Mouse (Mus musculus) right cerebral cortex, postnatal 4 days (tissue): Measurements from ENCODE around the gene Ahsg.

Experiments used
- DNase-seq: peaks from one replicate; pipeline ENCODE4 v3.0.0-alpha.2; 2022

Gene Ahsg

DNA sequence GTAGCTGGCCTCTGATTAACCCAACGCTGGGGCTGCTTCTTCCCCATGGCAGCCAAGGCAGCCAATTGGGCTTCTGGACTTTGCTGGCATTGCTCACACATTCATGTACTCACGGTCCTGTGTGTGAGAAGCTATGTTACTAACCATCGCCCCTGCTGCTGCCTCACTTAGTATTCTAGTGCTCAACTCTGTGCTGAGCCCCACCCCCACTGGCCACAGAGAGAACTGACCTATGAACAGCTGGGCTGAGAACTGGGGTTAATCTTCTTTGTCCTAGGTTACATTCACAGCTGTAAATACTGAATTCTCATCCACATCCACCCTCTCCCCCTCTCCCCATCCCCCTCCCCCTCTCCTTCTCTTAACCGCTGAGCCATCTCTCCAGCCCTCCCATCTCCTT lies 2.2 kb upstream of the Ahsg start:
- no peak for DNase-seq

DNA sequence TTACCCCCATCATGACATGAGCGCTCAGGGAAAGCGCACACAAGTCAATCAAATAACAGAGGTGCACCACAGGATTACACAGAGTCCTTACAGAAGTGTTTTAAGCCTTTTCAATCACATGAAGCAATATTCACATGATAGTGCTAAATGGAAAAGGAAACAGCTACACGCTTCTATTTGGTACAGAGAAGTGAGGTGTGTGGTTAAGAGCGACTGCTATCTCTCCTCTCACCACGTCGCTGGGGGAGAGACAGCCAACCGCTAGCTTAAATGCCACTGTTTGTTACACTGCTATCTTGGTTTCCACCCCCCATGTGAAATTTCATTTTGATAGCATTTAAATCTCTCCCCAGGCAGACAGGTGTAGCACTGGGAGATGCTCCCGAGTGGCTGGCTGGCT lies 1.4 kb upstream of the Ahsg start:
- no peak for DNase-seq

DNA sequence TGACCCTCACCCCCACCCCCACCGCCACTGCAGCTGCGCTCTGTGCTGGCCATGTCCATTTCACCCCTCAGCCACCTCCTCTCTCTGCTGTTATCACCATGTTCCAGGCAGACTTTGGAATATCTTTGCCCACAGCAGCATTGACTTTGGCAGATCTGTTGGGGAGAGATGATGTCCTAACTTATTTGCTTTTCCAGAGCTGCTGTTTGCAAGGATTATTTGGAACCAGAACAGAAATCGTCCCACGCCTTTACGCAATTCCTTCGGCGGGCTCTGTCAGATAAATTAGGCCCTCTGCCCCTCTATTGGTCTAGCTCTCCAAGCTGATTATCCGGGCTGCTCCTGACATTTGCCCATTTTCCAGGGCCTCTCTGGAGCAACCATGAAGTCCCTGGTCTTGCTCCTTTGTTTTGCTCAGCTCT lies 667 bp downstream of the Ahsg start:
- DNase-seq, result no peak

DNA sequence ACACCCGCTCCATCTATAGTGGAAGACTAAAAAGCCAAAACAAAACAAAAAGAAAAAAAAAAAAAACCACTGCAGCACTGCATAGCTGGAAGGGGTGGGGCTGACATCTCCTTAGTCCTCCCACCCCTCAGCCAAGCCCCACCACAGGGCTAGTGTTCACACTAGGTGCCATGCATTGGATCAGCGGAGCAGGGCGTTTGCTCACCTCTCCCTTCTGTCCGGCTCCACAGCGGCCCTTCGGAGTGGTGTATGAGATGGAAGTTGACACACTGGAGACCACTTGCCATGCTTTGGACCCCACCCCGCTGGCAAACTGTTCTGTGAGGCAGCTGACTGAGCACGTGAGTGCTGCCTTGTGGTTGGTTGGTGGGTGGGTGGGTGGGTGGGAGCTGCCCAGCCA lies 3.0 kb downstream of the Ahsg start:
- no peak for DNase-seq

DNA sequence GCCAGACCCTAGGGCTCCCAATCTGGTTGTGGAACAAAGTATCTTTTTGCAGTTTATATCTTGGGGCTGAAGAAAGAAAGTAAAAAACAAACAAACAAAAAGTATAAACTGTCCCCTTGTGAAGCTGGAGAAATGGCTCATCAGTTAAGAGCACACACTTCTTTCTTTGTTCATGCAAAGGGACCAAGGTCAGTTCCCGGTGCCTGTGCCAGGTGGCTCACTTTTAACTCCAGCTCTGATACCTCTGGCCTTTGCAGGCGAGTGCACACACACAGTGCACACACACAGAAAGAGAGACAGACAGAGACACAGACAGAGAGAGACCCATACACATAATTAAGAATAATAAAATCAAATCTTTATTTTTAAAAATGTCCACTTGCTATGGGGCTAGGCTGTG lies 5.5 kb downstream of the Ahsg start:
- DNase-seq, result no peak

DNA sequence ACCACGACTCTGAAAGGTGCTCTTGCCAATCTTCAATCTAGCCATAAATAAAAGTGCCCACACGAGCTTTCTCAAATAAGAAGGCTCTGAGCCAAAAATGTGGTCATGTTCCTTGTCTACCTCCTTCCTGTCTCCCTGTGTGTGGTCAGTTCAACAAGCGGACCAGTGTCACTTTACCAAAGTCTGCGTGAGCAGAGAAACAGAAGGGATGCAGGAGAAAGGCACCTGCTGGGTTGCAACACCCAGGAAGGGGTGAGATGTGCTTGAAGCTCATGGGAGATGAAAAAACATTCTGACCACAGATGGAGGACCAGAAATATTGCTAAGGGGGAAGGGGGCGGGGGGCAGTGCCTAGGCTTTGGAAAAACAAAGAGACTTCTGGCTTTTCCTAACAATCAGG lies 8.3 kb downstream of the Ahsg start:
- DNase-seq, result no peak

DNA sequence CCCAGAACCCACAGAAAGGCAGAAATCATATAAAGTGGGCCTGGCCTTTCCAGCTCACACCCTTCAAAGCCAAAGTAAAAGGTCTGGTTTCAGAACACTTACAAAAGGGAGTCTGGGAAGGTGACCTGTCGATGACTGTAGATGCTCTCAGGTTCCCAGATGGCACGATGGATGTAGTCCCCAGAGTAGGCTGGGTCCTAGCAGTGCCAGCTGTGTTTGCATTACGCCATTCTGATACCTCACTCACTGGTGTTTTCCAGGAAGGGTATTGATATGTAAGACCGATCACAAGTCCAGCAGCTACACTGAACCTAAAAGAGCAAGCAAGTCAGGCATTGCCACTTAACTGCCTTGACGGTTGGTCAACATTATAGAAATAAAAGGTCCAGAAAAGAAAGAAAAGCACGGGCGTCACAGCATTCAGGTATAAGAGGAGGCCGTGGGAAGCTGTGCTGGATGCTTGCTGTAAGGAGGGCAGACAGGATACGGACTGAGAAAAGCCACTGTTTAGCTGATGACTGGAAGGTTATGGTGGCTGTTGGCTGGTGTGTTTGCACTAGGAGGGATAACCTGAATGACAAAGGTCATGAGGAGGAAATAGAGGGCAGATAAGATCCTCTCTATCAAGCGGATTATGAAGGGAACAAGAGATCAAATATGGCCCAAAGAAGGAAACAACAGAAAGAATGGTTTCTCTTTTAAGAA lies 8.9 kb downstream of the Ahsg start:
- DNase-seq, result no peak

DNA sequence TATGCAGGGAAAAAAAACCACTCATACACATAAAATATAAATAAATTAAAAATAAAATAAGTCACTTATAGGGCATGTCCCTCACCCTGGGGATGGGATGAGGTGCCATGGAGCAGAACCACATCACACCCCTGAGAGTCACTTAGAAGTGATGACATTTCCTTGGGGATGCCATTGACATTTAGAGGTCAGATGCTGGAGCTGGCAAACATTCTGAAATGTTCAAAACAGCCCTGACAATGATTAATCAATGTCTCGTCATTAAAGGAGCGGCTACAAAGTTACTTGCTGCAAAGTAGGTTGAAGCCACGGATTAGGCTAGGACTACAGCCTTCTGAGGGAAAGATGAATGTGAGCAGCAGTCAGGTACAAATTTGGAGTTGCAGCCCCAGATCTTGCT lies 10.2 kb downstream of the Ahsg start:
- DNase-seq, result no peak

DNA sequence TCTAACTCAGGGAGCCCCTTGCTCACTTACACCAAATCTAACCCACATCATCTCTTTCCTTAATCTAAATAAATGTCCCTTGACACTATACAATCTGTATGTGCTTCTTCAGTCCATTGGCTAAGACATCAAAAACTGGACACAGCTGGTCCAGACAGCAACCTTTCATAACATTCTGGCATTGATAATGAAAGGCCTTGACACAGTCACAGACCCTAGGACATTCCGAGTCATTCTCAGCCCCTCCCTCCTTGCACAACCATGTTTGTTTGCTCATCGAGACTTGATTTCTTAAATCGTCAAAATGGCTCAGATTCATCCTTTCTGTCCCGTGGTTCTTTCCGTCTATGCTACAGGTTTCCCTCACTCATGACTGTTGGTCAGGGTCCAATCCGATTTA lies 18.2 kb downstream of the Ahsg start:
- DNase-seq, result no peak

DNA sequence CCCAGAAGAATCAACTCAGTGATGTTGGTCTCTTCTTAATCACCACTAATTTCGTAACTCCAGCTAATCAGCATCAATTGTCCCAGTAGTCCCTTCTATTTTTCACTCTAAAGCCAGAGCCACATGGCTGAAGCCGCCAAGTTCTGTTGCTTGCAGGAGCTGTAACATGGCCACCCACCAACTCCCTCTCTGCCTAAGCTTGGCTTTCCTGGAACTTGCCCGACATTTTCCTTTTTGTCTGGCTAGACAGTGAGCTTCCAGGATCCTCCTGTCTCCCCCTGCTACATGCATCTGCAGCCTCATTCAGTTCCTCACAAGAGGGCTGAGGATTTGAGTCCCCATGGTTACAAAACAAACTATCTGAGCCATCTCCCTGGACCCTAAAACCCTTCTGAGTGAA lies 20.9 kb downstream of the Ahsg start:
- no peak for DNase-seq

DNA sequence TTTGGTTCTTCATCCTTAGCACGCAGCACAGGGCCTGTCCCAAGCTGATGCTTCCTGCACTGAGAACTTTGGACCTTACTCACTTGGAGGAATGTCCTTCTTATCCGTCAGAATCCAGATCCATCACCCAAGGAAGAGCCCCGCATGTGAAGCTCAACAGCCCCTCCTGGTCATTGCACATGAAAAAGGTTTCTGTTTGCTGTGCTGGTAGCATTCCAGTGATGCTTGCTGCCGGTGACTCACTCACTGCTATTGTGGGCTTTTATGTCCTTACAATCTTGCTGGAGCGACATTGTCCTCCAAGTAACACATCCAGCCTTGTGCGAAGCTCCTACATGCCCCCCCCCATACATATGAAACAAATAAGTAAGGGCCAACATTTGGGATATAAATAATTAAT lies 21.8 kb downstream of the Ahsg start:
- no peak for DNase-seq

DNA sequence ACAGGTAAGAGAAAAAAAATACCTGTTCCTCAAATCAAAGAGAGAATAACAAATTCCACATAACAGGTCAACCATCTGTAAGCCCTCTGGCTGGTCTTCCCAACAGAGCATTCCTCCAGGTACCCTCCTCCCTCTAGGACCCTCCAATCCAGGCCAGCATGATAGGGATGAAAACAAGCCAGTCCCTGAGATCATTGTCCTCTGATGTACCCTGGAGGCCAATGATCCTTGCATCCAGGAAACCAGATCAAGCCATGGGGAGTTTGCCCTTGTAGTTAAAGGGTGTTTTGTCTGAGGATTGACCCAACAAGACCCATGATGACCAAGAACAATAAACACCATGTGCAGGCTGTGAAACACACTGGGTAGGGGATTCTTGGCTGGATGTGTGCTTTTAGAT lies 23.2 kb downstream of the Ahsg start:
- no peak for DNase-seq

DNA sequence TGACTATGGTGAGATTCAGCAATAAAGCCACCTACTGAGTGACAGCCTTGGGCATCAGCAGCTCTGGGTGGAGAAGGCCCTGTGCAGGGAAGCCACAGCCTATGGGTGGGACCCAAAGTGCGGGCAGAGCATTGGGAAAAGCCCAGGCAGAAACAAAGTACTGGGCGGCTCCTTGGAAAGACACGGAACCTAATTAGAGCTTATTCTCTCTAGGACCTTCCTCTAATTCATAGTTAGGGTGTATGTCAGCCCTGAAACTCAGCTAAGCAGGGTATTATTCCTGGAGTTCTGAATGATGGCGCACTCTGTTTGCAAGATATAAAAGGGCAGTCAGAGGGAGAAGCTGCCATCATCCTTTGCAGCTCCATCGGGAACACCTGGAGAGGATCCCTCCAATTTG lies 27.0 kb downstream of the Ahsg start, which contains the start of gene Fetub:
Fetub (plus strand) TSS at position 301 of the 400 bp plus-strand sequence.
- DNase-seq, result no peak

DNA sequence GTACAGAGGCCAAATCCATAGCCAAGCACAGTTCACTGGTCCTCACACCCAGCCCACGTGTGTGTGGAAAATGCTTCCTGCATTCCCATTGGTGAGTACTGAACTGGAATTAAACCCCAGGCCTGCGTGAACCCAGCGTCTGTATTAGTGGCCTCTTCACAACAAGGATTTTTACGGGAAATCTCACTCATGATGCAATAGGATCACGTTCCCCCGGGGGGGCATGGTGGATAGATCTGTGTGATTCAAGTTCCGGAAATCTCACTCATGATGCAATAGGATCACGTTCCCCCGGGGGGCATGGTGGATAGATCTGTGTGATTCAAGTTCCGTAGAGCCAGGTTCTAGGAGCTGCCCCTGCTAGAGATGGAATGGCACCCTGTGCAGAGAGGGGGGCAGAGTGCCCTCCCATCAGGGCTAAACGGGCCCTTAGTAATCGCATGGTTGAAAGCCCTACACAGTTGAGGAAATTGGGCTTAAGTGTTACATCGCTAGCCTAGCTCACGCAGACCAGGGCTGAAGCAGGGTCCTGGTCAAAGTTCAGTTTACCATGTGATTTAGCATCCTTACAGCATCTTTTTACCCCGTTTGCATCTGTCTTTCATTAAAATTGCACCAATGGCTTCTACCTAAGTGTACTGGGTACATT lies 27.7 kb downstream of the Ahsg start:
- no peak for DNase-seq

DNA sequence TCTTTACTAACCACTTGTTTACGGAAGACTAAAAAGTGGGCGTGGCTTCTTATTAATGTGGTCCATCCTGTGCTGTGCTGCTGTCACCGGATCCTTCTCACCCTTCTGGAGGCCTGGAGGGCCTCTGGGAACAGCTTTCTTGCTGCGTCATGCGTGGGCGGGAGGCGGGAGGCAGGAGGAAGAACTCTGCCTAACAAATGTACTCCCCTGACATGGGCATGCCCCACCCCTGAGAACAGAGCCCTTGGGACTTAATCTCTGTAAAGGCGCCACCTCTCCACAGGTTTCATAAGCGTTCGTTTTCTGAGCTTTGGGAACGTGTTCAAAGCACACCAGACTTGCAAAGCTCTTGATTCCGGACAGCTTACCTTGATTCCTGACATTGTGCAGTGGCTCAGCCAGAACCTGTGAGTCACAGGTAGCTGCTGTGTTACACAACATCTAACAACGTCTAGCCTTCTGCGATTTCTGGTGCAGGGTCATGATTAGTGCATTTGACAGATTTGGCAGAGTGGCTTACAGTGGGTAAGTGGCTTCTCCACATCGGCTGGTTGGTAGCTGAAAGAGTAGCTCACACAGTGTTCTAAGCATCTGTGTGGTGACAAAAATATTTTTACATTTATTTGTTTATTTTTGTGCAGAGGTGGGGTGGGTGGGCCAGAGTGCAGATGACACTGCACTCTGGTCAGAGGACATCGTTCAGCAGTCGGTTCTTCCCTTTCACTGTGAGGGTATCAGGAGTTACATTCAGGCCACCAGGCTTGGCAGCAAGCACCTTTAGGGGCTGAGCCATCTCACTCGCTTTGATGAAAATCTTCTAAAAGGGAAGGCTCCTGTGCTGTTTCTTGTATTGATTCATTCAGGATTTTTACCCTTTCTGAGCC lies 29.1 kb downstream of the Ahsg start:
- no peak for DNase-seq

DNA sequence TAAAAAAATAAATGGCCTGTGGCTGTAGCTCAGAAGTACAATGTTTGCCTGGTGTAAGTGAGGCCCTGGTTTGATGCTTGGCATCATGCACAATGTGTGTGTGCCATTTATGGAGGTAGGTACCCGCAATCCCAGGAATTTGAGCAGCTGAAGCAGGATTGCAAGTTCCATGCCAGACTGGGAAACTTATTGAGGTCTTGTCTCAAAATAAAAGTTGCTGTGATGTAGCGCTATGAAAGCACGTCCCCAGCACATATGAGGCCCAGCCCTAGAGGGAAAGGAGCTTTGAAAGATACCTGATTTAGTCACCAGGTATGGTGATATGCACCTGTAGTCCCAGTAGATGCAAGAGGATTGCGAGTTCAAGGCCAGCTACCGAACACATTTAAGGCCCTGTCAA lies 30.7 kb downstream of the Ahsg start:
- no peak for DNase-seq

DNA sequence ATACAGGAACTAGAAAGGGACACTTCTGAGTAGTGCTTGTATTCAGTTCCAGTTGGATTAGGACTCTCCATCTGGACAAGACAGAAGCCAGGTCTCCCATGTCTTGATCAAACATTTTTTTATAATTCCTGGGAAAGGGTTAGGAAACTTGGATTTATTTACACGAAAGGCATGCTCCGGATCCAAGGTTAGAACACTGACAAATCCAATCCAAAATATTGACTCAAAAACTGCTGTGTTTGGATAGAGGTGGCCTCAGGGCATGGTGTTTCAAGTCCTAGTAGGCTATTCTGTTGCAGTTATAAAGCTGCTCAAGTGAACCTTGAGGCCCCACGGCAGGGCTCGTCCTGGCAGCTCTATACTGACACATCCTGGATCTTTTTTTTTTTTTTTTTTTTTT lies 31.4 kb downstream of the Ahsg start:
- DNase-seq, result no peak

DNA sequence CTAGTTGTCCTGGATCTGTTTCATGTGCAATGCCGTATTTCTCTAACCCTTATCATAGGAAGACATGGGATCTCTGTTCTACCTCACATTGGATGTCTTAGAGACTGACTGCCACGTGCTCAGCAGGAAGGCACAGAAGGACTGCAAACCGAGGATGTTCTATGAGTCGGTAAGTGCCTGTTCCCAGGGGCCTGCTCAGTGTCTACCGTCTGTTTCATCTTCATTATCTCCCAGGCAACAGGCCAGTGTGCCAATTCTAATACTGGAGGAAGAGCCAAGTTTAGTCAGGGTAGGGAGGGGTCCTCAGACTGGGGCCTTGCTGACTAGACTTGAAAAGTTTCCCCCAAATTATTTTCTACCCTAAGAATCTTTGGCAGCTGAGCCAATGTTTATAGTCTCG lies 38.5 kb downstream of the Ahsg start:
- DNase-seq, result peak; percentile 7

DNA sequence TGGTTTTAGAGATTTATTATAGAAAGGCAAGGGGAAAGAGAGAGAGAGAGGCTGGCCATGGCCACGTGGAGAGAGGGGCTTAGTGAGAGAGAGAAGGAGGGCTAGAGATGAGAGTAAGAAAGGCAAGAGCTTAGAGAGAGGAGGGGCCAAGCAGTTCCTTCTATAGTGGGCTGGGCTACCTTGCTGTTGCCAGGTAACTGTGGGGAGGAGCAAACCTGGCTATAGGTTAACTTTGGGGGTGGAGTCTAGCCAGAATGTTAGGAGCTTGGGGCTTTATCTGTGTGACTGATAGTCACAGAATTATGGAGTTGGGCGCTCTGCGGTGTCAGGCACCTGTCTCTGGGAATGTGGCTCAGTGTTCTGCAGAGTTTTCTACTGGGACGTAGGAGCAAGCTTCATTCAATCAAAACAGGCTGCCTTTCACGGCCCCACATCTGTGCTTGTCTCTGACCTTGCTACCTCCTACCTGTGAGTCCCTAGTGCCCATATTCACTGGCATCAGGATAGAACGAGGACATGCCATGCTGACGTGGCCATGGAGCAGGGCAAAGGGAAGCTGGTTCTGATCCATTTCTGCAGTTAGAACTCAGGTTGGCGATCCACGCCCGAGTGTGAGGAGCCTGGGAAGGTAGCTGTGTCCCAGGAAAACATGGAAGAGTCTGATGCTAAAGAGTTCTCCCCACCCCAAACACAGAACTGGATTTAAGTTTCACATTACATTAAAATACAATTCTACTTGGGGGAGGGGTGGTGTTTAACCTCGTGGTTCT lies 40.5 kb downstream of the Ahsg start:
- no peak for DNase-seq

DNA sequence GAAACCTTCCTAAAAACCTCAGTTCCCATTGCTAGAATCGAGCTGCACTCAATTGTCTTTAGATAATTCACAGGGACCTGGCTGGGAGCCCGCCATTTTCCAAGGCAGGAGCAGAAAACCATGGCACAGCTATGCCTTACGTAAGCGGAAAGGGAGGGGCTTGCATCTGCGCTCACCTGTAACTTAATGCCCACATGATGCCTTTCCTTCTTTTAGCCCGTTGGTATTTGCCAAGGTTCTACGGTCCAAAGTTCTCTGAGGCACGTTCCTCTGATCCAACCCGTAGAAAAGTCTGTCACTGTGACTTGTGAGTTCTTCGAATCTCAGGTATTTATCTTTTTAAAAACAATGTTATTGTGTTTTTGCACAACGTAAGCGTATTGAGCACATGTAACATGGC lies 46.6 kb downstream of the Ahsg start:
- no peak for DNase-seq

DNA sequence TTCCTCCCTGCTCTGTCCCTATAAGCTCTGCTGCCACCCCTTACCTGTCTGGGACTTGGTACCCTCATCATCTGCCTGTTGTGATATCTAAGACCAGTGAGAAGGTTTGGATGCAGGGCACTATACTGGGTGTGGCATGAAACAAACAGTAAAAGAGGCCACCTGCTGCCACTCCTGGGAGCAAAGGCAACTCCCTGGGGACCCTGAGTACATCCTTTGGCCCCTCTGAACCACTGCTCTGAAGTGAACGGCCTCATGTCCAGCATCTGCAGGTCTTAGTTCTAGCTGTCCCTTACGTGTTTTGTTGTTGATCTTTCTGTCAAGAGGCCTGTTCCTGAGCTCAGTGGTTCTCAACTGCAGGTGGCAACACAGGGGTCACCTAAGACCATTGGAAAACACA lies 47.5 kb downstream of the Ahsg start:
- DNase-seq, result no peak

DNA sequence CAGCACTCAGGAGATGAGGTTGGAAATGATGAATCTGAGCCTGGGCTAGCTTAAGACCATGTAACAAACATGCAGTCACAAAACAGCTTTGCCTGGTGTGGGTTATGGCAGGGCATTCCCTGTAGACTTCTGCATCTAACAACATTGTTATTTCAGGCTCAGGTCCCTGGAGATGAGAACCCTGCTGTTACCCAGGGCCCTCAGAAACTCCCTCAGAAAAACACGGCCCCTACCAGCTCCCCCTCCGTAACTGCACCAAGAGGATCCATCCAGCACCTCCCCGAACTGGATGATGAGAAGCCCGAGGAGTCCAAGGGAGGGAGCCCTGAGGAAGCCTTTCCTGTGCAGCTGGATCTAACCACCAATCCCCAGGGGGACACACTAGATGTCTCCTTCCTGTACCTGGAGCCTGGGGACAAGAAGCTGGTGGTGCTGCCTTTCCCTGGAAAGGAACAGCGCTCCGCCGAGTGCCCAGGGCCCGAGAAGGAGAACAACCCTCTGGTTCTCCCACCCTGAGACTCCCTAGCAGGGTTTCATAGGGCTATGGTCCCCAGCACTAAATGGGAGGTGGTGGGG lies 48.1 kb downstream of the Ahsg start:
- DNase-seq, result no peak
